16 mouse cellular contexts compared by ENCODE assay signal in the genomic region with DNA sequence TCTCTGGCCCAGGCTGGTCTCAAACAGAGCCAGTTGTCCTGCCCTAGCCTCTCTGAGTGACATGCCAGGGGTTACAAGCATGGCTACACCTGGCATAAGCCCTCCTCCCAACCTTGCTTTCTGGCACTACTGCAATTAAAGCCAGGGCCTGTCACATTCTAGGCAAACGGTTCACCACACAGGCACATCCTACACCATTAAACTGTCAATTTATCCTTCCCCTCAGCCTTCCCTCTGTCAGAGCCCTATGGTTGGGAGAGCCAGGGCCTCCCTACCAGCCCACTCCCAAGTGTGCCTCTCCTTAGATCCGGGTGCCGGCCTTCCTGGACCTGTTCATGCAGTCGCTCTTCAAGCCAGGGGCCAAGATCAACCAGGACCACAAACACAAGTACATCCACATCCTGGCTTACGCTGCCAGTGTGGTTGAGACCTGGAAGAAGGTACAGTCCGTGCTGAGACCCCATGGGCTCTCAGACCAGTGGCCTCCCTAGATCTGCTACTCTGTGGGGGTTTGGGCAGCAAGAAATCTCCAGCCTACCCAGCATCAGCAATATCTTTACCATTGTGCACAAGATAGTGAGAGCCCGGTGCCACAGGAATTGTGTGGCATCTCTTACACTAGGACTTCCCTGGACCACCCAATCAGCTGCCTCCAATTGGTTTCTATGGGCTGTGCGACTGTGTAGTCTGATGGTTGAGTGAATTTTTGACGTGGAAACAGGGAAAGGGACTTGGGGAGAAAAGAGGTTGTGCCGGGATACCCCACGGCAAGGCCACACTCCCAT. TPM values are rescaled to one million over a fixed set of nuclear protein-coding genes. Genes with fewer than 3 reads are reported as not detected.
"Had no signal": no experiment of that assay in that cellular context is flagged by ENCODE, and none has a peak within 500 bp of the region (broad histone marks: within the 10 kb centered on the region; RNA-seq: fewer than 3 reads in every experiment).

No protein-coding gene starts in this region.

- H3K27ac ChIP-seq: lung, embryonic 15.5 days; macrophage; midbrain, embryonic 13.5 days; midbrain, embryonic 15.5 days; neural tube, embryonic 12.5 days; stomach, embryonic 15.5 days; stomach, postnatal 0 days had no signal

- H3K9ac ChIP-seq: liver, postnatal 0 days; lung, embryonic 15.5 days; midbrain, embryonic 13.5 days; midbrain, embryonic 15.5 days; neural tube, embryonic 12.5 days; stomach, embryonic 15.5 days had no signal

- H3K9me3 ChIP-seq: lung, embryonic 15.5 days; megakaryocyte, embryonic 14.5 days; midbrain, embryonic 13.5 days; midbrain, embryonic 15.5 days; neural tube, embryonic 12.5 days; stomach, embryonic 15.5 days had no signal

- H3K27me3 ChIP-seq: lung, embryonic 15.5 days; megakaryocyte, embryonic 14.5 days; midbrain, embryonic 13.5 days; midbrain, embryonic 15.5 days; neural tube, embryonic 12.5 days; stomach, embryonic 15.5 days had no signal

- H3K4me1 ChIP-seq: lung, embryonic 15.5 days; neural tube, embryonic 12.5 days; stomach, embryonic 15.5 days had no signal

- H3K4me3 ChIP-seq: lung, embryonic 15.5 days; megakaryocyte, embryonic 14.5 days; midbrain, embryonic 13.5 days; midbrain, embryonic 15.5 days; neural tube, embryonic 12.5 days; stomach, embryonic 15.5 days had no signal

- H3K4me2 ChIP-seq: lung, embryonic 15.5 days; midbrain, embryonic 13.5 days; midbrain, embryonic 15.5 days; neural tube, embryonic 12.5 days; stomach, embryonic 15.5 days had no signal

- DNase-seq: liver, postnatal 0 days; lung, adult 2 months; right cerebral cortex, postnatal 14 days; thymus, adult 2 months; thymus, postnatal 25 days; thymus, postnatal 4 days had no signal

- ATAC-seq: liver, postnatal 0 days; lung, postnatal 0 days; midbrain, embryonic 13.5 days; midbrain, embryonic 15.5 days had no signal

RNA-seq across cellular contexts. Expression of a gene that starts 26.0 kb away (rescaled TPM):
- total RNA-seq: megakaryocyte progenitor cell, adult 5-6 weeks had no signal
